Mouse (Mus musculus): ENCODE measurements around the gene Hoxd9.

Hoxd9 gene

GRCm38 (mm10) chr2:74668370-74669229 is 28.9 kb upstream of the Hoxd9 start:
- no peak for DNase-seq (ENCODE audit: low spot score)

- DNase-seq (ENCODE audit: low spot score), result no peak
Measured at GRCm38 (mm10) chr2:74669230-74669578, 28.3 kb upstream of the Hoxd9 start.

- no peak for DNase-seq (ENCODE audit: low spot score)
Measured at GRCm38 (mm10) chr2:74669650-74670235, 27.8 kb upstream of the Hoxd9 start.

- no peak for DNase-seq (ENCODE audit: low spot score)
Measured at GRCm38 (mm10) chr2:74670632-74671188, 26.8 kb upstream of the Hoxd9 start.

GRCm38 (mm10) chr2:74671847-74672246 is 25.7 kb upstream of the Hoxd9 start:
- no peak for DNase-seq (ENCODE audit: low spot score)

- no peak for DNase-seq (ENCODE audit: low spot score)
Measured at GRCm38 (mm10) chr2:74672481-74673362, 24.8 kb upstream of the Hoxd9 start.

GRCm38 (mm10) chr2:74673835-74674425 is 23.6 kb upstream of the Hoxd9 start:
- no peak for DNase-seq (ENCODE audit: low spot score)

- DNase-seq (ENCODE audit: low spot score), result no peak
Measured at GRCm38 (mm10) chr2:74674881-74675665, 22.5 kb upstream of the Hoxd9 start, which contains the start of gene Hoxd12. Hoxd12 (plus strand) TSS chr2:74675013.

GRCm38 (mm10) chr2:74675666-74676282 is 21.8 kb upstream of the Hoxd9 start:
- no peak for DNase-seq (ENCODE audit: low spot score)

GRCm38 (mm10) chr2:74676376-74677052 is 21.0 kb upstream of the Hoxd9 start:
- no peak for DNase-seq (ENCODE audit: low spot score)

GRCm38 (mm10) chr2:74677106-74677505 is 20.4 kb upstream of the Hoxd9 start:
- no peak for DNase-seq (ENCODE audit: low spot score)

- DNase-seq (ENCODE audit: low spot score), result no peak
Measured at GRCm38 (mm10) chr2:74678891-74679595, 18.5 kb upstream of the Hoxd9 start, which contains the start of gene Hoxd11. Hoxd11 (plus strand) TSS chr2:74679557.

- no peak for DNase-seq (ENCODE audit: low spot score)
Measured at GRCm38 (mm10) chr2:74679596-74679971, 17.9 kb upstream of the Hoxd9 start.

- DNase-seq (ENCODE audit: low spot score), result no peak
Measured at GRCm38 (mm10) chr2:74679980-74680379, 17.5 kb upstream of the Hoxd9 start.

GRCm38 (mm10) chr2:74680561-74681398 is 16.7 kb upstream of the Hoxd9 start:
- no peak for DNase-seq (ENCODE audit: low spot score)

- DNase-seq (ENCODE audit: low spot score), result no peak
Measured at GRCm38 (mm10) chr2:74681594-74682531, 15.7 kb upstream of the Hoxd9 start.

GRCm38 (mm10) chr2:74682796-74683195 is 14.7 kb upstream of the Hoxd9 start:
- no peak for DNase-seq (ENCODE audit: low spot score)

Data from layer of hippocampus, adult 9-10 months (tissue).